Mouse (Mus musculus) limb, embryonic 14.5 days (tissue): Measurements from ENCODE around the gene Hif3a. TPM values are rescaled to one million over a fixed set of nuclear protein-coding genes. Genes with fewer than 3 reads are reported as not detected.

ENCODE experiments used
- ATAC-seq: fragments of 200-750 bp; cut with Nextera tagmentation; 2 replicates; pipeline ENCODE4 v1.8.0; 2017; ENCODE audit warnings: low read depth, moderate number of reproducible peaks, moderate TSS enrichment; ENCODE audit not compliant: low FRiP score
- DNase-seq: peaks from one replicate; pipeline ENCODE4 v3.0.0-alpha.2; 2015; ENCODE audit warnings: low spot score
- H3K27ac ChIP-seq: fragments of 300-500 bp; sonication (generic); replicated peaks from 2 replicates; pipeline ENCODE4 v1.5.1; 2014; ENCODE audit warnings: low read depth, mild to moderate bottlenecking, low read length, moderate library complexity, mixed read lengths
- H3K27me3 ChIP-seq: fragments of 300-500 bp; sonication (generic); 2 replicates; pipeline ENCODE4 v1.6.1; 2014; ENCODE audit warnings: low read length, mixed read lengths; ENCODE audit not compliant: control insufficient read depth, insufficient read depth
- H3K36me3 ChIP-seq: fragments of 300-500 bp; sonication (generic); 2 replicates; pipeline ENCODE4 v1.6.1; 2014; ENCODE audit warnings: mild to moderate bottlenecking, low read length, moderate library complexity, mixed read lengths; ENCODE audit not compliant: control insufficient read depth, insufficient read depth
- H3K4me1 ChIP-seq: fragments of 300-500 bp; sonication (generic); 2 replicates; pipeline ENCODE4 v1.6.1; 2014; ENCODE audit warnings: antibody characterized with exemption, low read length, mixed read lengths; ENCODE audit not compliant: control insufficient read depth, insufficient read depth
- H3K4me2 ChIP-seq: fragments of 300-500 bp; sonication (generic); replicated peaks from 2 replicates; pipeline ENCODE4 v1.6.1; 2014; ENCODE audit warnings: low read depth, mild to moderate bottlenecking, low read length, moderate library complexity; ENCODE audit not compliant: severe bottlenecking
- H3K4me3 ChIP-seq: fragments of 300-500 bp; sonication (generic); replicated peaks from 2 replicates; pipeline ENCODE4 v1.5.1; 2014; ENCODE audit warnings: low read length
- H3K9ac ChIP-seq: fragments of 300-500 bp; sonication (generic); 2 replicates; pipeline ENCODE4 v1.6.1; 2014; ENCODE audit warnings: mild to moderate bottlenecking, low read depth, low read length, moderate library complexity; ENCODE audit not compliant: severe bottlenecking
- H3K9me3 ChIP-seq: fragments of 300-500 bp; sonication (generic); 2 replicates; pipeline ENCODE4 v1.6.1; 2016; ENCODE audit warnings: low read length; ENCODE audit not compliant: control insufficient read depth
- POLR2A ChIP-seq: fragments of 200-500 bp; IDR thresholded peaks from 2 replicates; pipeline ENCODE4 v1.8.0; 2012; ENCODE audit warnings: inconsistent platforms, mild to moderate bottlenecking, moderate library complexity, borderline replicate concordance; ENCODE audit not compliant: insufficient read depth, insufficient read length; ENCODE audit errors: extremely low read depth
- WGBS: fragments of 180-500 bp; shearing (Covaris S2); extraction: QIAGEN DNeasy Blood & Tissue Kit; methylation state at CpG from one replicate; pipeline ENCODE4 v1.1.7; 2014; 5-methylcytosine and 5-hydroxymethylcytosine counted together
- polyA plus RNA-seq, 2 experiments: library from polyadenylated mRNA; depleted of rRNA in 1 of 2; stranded (reverse) in 1 of 2; unstranded in 1 of 2; fragments of >200 nt; fragmentation: Nextera tagmentation in 1 of 2; extraction: Ambion mirVana in 1 of 2; gene quantifications; 2 replicates each; pipeline versions ENCODE4 v1.2.1 to v1.2.3; 2012 to 2014

Hif3a gene
- polyA plus RNA-seq, 2 experiments = 26.6 to 28.2 TPM

DNA sequence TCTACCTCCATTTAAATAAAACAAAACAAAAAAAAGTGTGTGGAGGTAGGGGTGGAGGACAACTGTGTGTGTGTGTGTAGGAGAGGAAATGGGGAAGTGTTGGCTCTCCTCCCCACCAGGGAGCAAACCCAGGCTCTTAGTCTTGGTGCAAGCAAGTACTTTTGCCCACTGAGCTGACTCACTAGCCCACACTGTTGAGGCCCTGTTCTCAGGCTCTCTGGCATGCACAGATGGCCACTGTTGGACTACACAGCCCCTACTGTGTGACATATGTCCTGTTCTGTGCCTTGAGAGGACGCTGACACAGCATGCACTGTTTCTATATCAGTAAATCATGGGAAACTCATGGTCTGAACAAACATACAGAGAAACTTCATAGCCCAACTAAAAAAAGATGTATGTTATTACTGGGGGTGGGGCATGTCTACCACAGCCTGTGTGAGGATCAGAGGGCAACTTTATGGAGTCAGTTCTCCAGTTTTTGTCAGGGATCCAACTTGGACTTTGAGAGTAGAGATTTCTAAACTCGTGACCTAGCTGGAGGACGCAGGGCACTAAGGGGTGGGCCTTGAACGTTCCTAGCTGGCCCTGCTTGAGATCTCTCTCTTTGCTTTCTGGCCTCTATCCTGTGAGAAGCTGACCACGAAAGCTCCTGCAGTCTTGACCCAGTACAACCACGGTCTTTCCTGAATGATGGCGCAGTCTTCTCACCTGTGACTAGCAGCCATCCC is 58.8 kb downstream of the Hif3a start:
- Histone ChIP-seq H3K4me1 (no peaks in the 10 kb centered on the region), H3K36me3 (peaks cover 78% of the 10 kb centered on the region), H3K4me3 (no peak overlapping the region), H3K9ac (no peak overlapping the region), H3K27me3 (no peaks in the 10 kb centered on the region), H3K9me3 (no peaks in the 10 kb centered on the region), H3K4me2 (no peak overlapping the region), H3K27ac (no peak overlapping the region)
- no peak for ATAC-seq
- no peak for DNase-seq
- WGBS = 77% methylated on average over 7 of the region's 7 CpGs
- TF ChIP-seq POLR2A = no peak

DNA sequence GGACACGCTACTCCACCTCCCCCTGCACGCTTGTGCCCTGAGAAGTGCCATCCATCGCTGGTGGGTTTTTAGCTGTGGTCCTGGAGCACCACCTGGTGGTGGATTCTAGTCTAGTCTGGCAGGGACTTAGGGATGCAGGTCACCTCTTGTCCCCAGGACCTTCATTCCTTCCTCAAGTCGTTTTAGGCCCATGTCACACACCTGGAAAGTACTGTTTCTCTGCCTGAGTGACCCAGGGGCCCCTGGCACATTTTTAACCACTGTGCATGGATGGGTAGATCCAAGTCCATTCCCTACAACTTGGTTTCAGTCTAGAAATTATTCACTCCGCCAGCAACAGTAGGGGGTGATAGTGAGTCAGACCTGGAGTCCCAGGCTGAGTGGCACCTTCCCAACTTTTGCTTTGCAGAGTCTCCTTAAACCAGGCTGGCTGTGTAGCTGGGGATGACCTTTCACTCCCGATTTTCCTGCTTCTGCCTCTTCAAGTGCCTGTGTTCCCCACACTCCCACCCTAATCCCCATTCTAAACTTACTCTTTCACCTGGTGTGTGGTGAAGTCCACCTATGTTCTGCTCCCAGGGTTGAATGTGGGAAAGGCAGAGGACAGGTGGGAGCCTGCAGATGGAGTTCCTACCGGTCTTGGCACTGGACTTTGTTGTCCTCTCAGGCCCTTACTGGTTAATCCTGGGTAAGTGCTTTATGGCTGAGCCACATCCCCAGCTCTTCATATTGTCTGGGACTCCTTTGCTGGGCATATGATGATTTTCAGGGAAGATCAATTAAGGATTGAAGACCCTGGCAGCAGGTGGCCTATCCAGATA is 59.6 kb downstream of the Hif3a start:
- H3K4me3 ChIP-seq = no peak overlapping the region
- TF ChIP-seq POLR2A = no peak
- H3K4me1 ChIP-seq = no peaks in the 10 kb centered on the region
- ATAC-seq = peak; percentile 67
- peaks cover 78% of the 10 kb centered on the region for H3K36me3 ChIP-seq
- H3K27me3 ChIP-seq = no peaks in the 10 kb centered on the region
- no peak overlapping the region for H3K27ac ChIP-seq
- no peak overlapping the region for H3K9ac ChIP-seq
- peak; percentile 85 for DNase-seq
- H3K9me3 ChIP-seq = no peaks in the 10 kb centered on the region
- WGBS = 9% methylated on average over 7 of the region's 7 CpGs
- no peak overlapping the region for H3K4me2 ChIP-seq

DNA sequence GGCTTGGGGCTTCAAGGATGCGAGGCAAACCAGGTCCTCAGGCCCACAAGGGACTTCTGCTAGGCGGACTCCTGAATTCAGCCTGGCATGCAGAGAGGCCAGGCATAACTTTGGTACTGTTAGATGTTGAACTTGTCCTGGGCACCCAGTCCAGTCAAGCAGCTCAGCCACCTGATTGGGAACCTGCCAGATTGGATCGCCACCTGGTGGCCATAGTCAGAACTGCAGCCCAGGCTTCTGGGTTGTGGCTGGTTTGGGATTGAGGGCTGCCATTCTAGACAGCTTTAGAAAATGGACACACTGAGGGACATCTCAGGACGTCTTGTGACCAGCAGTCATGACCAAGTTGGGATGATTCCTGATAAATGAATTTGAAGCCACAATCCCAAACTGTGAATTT is 62.6 kb downstream of the Hif3a start:
- 0 out of 2 replicates have a peak, but pooled peaks have one; percentile 1 for ATAC-seq
- H3K4me3 ChIP-seq = no peak overlapping the region
- no peak overlapping the region for H3K4me2 ChIP-seq
- H3K9me3 ChIP-seq = no peaks in the 10 kb centered on the region
- H3K9ac ChIP-seq = no peak overlapping the region
- H3K27me3 ChIP-seq = no peaks in the 10 kb centered on the region
- H3K4me1 ChIP-seq = peaks cover 21% of the 10 kb centered on the region
- DNase-seq = peak; percentile 78
- TF ChIP-seq POLR2A = no peak
- H3K27ac ChIP-seq = no peak overlapping the region
- 28% methylated on average over 4 of the region's 4 CpGs for WGBS
- peaks cover 58% of the 10 kb centered on the region for H3K36me3 ChIP-seq

DNA sequence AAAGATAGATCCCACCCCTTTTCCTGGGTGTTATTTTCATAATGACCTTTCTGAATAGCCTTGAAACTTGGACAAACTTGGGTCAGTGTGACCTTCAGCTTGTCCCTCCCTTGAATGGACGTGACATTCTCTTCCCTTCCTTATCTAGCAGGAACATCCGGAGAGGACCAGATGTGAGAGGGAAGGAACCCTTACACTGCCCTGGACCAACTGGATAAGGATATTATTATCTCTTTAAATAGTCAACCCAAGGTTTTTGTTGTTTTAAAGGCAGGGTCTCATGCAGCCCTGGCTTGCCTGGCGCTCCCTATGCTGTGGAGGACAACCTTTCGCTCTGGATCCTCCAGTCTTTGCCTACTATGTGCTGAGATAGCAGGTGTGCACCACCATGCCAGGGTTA is 63.0 kb downstream of the Hif3a start:
- Histone ChIP-seq H3K9ac (no peak overlapping the region), H3K4me3 (no peak overlapping the region), H3K4me1 (peaks cover 22% of the 10 kb centered on the region), H3K27me3 (no peaks in the 10 kb centered on the region), H3K27ac (no peak overlapping the region), H3K9me3 (no peaks in the 10 kb centered on the region), H3K4me2 (no peak overlapping the region), H3K36me3 (peaks cover 54% of the 10 kb centered on the region)
- no peak for TF ChIP-seq POLR2A
- WGBS = 72% methylated on average over 4 of the region's 4 CpGs
- no peak for DNase-seq
- ATAC-seq = no peak

DNA sequence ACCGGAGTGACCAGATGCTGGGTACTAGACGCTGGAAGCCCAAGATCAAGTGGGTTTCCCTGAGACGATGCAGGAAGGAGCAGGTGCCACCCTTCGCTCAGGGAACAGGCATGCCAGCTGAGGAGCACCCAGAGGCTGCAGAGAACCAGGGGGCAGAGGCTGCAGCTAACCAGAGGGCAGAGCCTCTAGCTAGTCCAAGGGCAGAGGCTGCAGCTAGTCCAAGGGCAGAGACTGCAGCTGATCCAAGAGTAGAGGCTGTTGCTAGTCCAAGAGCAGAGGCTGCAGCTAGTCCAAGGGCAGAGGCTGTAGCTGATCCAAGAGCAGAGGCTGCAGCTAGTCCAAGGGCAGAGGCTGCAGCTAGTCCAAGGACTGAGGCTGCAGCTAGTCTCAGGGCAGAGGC is 66.9 kb downstream of the Hif3a start:
- ATAC-seq = no peak
- no peak for DNase-seq
- no peaks in the 10 kb centered on the region for H3K9me3 ChIP-seq
- peak overlapping the region; percentile 85 for H3K9ac ChIP-seq
- H3K36me3 ChIP-seq = peaks cover 34% of the 10 kb centered on the region
- peak overlapping the region; percentile 75 for H3K4me3 ChIP-seq
- H3K27me3 ChIP-seq = no peaks in the 10 kb centered on the region
- TF ChIP-seq POLR2A = no peak
- H3K4me2 ChIP-seq = peak overlapping the region; percentile 86
- peaks cover 47% of the 10 kb centered on the region for H3K4me1 ChIP-seq
- H3K27ac ChIP-seq = no peak overlapping the region
- WGBS = 79% methylated on average over 4 of the region's 4 CpGs
